In the genomic region with DNA sequence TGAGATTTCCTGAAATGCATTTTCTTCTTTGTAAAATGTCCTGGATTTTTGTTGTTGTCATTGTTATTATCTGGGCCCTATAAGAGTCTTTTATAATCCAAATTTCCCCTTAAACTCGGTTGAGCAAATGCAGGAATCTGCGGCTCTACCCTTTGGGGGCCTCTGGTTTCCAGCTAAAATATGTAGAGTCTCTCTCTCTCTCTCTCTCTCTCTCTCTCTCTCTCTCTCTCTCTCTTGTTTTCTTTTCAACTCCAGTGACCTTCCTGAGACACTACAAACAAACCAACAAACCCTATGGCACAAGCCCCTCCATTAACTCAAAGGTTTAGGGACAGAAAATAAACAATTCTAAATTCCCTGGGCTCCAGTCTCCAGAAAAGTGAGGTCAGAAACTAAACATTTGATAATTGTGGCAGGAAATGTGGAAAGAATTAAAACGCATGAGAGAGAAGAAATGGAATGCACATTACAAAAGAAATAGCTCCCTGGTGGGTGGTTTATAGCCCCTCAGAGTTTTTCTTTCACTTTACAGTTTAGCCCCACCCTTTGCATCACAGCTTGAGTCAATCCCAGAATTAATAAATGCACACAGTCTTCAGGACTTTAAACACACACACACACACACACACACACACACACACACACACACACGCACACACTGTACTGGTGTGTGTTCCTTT, we compare ENCODE assay signal across 8 mouse cellular contexts. TPM values are rescaled to one million over a fixed set of nuclear protein-coding genes. Genes with fewer than 3 reads are reported as not detected.
DNase-seq lines count a peak whose midpoint lies in the region; ATAC-seq and TF ChIP-seq lines count a peak whose summit lies in the region.

No protein-coding gene starts in this region.

- H3K36me3 ChIP-seq in heart, adult 2 months (ENCODE audit: control insufficient read depth, insufficient read depth, low read length) = no peaks in the 10 kb centered on the region
- H3K36me3 ChIP-seq in hindbrain, embryonic 13.5 days = no peaks in the 10 kb centered on the region
- no peaks in the 10 kb centered on the region for H3K36me3 ChIP-seq in midbrain, embryonic 14.5 days (ENCODE audit: control insufficient read depth, insufficient read depth, low read length)

- WGBS in heart, adult 2 months = 45% methylated on average over 4 of the region's 4 CpGs
- WGBS in hindbrain, embryonic 13.5 days = 13% methylated on average over 4 of the region's 4 CpGs
- 19% methylated on average over 4 of the region's 4 CpGs for WGBS in midbrain, embryonic 14.5 days

- intact Hi-C loops in heart, adult 2 months (cut with DNase I) = no loop called here

- H3K4me2 ChIP-seq in hindbrain, embryonic 13.5 days = peak overlapping the region; percentile 85
- peak overlapping the region; percentile 90 for H3K4me2 ChIP-seq in midbrain, embryonic 14.5 days (ENCODE audit: low read length)

- no peaks in the 10 kb centered on the region for H3K79me2 ChIP-seq in heart, adult 2 months (replicated peaks; ENCODE audit: control insufficient read depth, insufficient read depth, low read length)

- peak overlapping the region; percentile 61 for H3K4me3 ChIP-seq in heart, adult 2 months
- peak overlapping the region; percentile 67 for H3K4me3 ChIP-seq in hindbrain, embryonic 13.5 days
- H3K4me3 ChIP-seq in midbrain, embryonic 14.5 days (replicated peaks; ENCODE audit: low read depth, low read length) = peak overlapping the region; percentile 59

- no peaks in the 10 kb centered on the region for H3K27me3 ChIP-seq in heart, adult 2 months (ENCODE audit: control insufficient read depth, insufficient read depth, low read length)
- H3K27me3 ChIP-seq in hindbrain, embryonic 13.5 days = no peaks in the 10 kb centered on the region
- no peaks in the 10 kb centered on the region for H3K27me3 ChIP-seq in midbrain, embryonic 14.5 days (ENCODE audit: control insufficient read depth, insufficient read depth, low read length)

- TF ChIP-seq EP300 in heart, adult 2 months (IDR thresholded peaks at IDR 0.05; ENCODE audit: insufficient read depth, low read depth, low read length) = no peak

- peak overlapping the region; percentile 81 for H3K27ac ChIP-seq in heart, adult 2 months
- 0 out of 2 replicates have a peak overlapping the region, but pooled peaks have one; percentile 35 for H3K27ac ChIP-seq in hindbrain, embryonic 13.5 days
- H3K27ac ChIP-seq in midbrain, embryonic 14.5 days (replicated peaks; ENCODE audit: low read depth, low read length) = no peak overlapping the region

- no peak for DNase-seq in heart, adult 2 months
- no peak for DNase-seq in heart, adult 8-10 months (ENCODE audit: low spot score)
- peak; percentile 48 for DNase-seq in brain, embryonic 14.5 days (ENCODE audit: low read depth)
- DNase-seq in midbrain, embryonic 14.5 days = no peak
- no peak for DNase-seq in spleen, postnatal 4 days (ENCODE audit: low spot score in 2 of 2)
- DNase-seq in testis, postnatal 10 days (ENCODE audit: low spot score) = no peak
- no peak for DNase-seq in cerebellum, postnatal 25 days

- no peak for TF ChIP-seq POLR2A in heart, adult 2 months (IDR thresholded peaks at IDR 0.05; ENCODE audit: insufficient read depth, low read depth, low read length)
- TF ChIP-seq POLR2A in brain, embryonic 14.5 days (IDR thresholded peaks at IDR 0.05; ENCODE audit: borderline replicate concordance, extremely low read depth, insufficient read depth, insufficient read length, poor library complexity, severe bottlenecking) = no peak

- peaks cover 8% of the 10 kb centered on the region for H3K4me1 ChIP-seq in heart, adult 2 months (ENCODE audit: control insufficient read depth, insufficient read depth, low read length)
- H3K4me1 ChIP-seq in hindbrain, embryonic 13.5 days (replicated peaks) = peaks cover 35% of the 10 kb centered on the region
- H3K4me1 ChIP-seq in midbrain, embryonic 14.5 days (ENCODE audit: control insufficient read depth, insufficient read depth, low read length) = peaks cover 10% of the 10 kb centered on the region

- TF ChIP-seq CTCF in heart, adult 2 months (IDR thresholded peaks at IDR 0.05) = no peak
- TF ChIP-seq CTCF in brain, embryonic 14.5 days (IDR thresholded peaks at IDR 0.05; ENCODE audit: borderline replicate concordance, extremely low read depth, insufficient read depth, insufficient read length) = no peak

- ATAC-seq in hindbrain, embryonic 13.5 days (ENCODE audit: low FRiP score) = no peak
- no peak for ATAC-seq in midbrain, embryonic 14.5 days (ENCODE audit: low FRiP score, low TSS enrichment)

- no peaks in the 10 kb centered on the region for H3K9me3 ChIP-seq in hindbrain, embryonic 13.5 days
- no peaks in the 10 kb centered on the region for H3K9me3 ChIP-seq in midbrain, embryonic 14.5 days (ENCODE audit: control insufficient read depth, low read length)

- no peak overlapping the region for H3K9ac ChIP-seq in heart, adult 2 months (ENCODE audit: low read depth, low read length)
- peak overlapping the region; percentile 53; the same call in 1 of the 2 replicates for H3K9ac ChIP-seq in hindbrain, embryonic 13.5 days
- H3K9ac ChIP-seq in midbrain, embryonic 14.5 days (replicated peaks; ENCODE audit: low read length) = no peak overlapping the region; the same call in 1 of the 2 replicates

RNA-seq across cellular contexts. Expression of a gene that starts 1.3 kb away (rescaled TPM):
- total RNA-seq in heart, adult 2 months (2021) = 10 to 100 TPM; 43.6 to 57.6 TPM
- 39.7 and 68.4 TPM in 2 replicates for polyA plus RNA-seq in heart, adult 2 months (2012; rRNA removed)
- total RNA-seq in heart, adult 8-10 months (2022) = 10 to 100 TPM; 36.4 to 46.9 (median 43.4) TPM
- 54.2 and 79.7 TPM in 2 replicates for polyA plus RNA-seq in brain, embryonic 14.5 days (2012; rRNA removed)
- 126 and 133 TPM in 2 replicates for polyA plus RNA-seq in hindbrain, embryonic 13.5 days (2015; fragmentation: Nextera tagmentation; extraction: Ambion mirVana)
- polyA plus RNA-seq in midbrain, embryonic 14.5 days (2014; fragmentation: Nextera tagmentation; extraction: Ambion mirVana) = 52.6 and 105 TPM in 2 replicates
